Mouse (Mus musculus) E14TG2a.4 (cell line): ENCODE results near the gene Yaf2.

Source experiments
- CTCF ChIP-seq: conservative IDR thresholded peaks from 2 replicates; pipeline ENCODE4 v1.5.1; 2014; ENCODE audit warnings: low read length
- NANOG ChIP-seq: IDR thresholded peaks from 2 replicates; pipeline ENCODE4 v1.6.1; 2014; ENCODE audit warnings: borderline replicate concordance, low read length, mixed read lengths

DNA sequence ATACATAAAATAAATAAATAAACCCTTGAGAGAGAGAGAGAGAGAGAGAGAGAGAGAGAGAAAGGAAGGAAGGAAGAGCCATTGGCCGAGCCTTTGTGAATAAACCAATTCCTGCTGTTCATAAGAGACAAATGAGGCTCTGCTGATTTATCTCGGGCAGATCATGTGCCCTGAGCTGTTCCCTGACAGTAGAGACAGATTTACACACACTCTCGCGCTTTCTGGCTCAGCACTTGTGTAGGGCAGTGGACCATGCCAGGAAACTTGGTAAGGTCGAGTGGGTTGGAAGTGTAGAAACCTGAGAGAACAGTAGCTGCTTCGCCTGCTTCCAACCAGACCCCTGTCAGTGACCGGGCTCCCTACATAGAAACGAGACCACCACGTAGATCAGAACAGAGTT lies 31.8 kb upstream of the Yaf2 start:
- TF ChIP-seq CTCF (no peak), NANOG (no peak)
